ENCODE assay signal across 14 mouse cellular contexts in the genomic region with DNA sequence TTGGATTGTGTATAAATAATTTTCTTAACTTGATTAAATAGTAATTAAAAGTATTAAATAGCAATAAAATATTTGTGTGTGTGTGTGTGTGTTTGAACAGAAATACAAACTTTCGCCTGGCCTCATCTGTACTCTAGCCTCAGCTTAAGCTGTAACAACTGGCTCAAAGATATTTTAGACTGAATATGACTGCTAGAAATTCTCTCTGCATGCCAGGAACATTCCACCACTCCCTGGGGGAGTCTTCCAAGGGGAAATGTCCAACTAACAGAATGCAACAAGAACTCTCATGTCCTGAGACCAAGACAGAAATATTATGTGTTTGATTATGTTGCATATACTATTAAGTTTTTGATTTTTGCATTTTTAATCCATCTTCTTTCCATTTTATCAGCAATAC.
A peak's percentile ranks its signal among the peaks of the same experiment; 100 is the strongest.
DNase-seq lines count a peak whose midpoint lies in the region; ATAC-seq and TF ChIP-seq lines count a peak whose summit lies in the region.
"Had no signal": no experiment of that assay in that cellular context is flagged by ENCODE, and none has a peak within 500 bp of the region (broad histone marks: within the 10 kb centered on the region; RNA-seq: fewer than 3 reads in every experiment).

No protein-coding gene starts in this region.

- no peak overlapping the region for H3K4me2 ChIP-seq in kidney, postnatal 0 days (ENCODE audit: low read length)
- no peak overlapping the region for H3K4me2 ChIP-seq in kidney, embryonic 14.5 days (replicated peaks; ENCODE audit: low read depth, low read length)
- H3K4me2 ChIP-seq in lung, postnatal 0 days (replicated peaks; ENCODE audit: low read depth, low read length) = no peak overlapping the region
- H3K4me2 ChIP-seq: heart, embryonic 13.5 days; liver, embryonic 12.5 days; neural tube, embryonic 13.5 days had no signal

- no peaks in the 10 kb centered on the region for H3K9me3 ChIP-seq in kidney, postnatal 0 days (replicated peaks; ENCODE audit: low read length)
- H3K9me3 ChIP-seq in kidney, embryonic 14.5 days (ENCODE audit: control insufficient read depth, low read length) = no peaks in the 10 kb centered on the region
- no peaks in the 10 kb centered on the region for H3K9me3 ChIP-seq in lung, postnatal 0 days (ENCODE audit: low read length)
- H3K9me3 ChIP-seq: heart, embryonic 13.5 days; liver, embryonic 12.5 days had no signal

- ATAC-seq in kidney, postnatal 0 days (replicated peaks; ENCODE audit: low FRiP score, low read depth) = no peak
- no peak for ATAC-seq in kidney, embryonic 14.5 days (ENCODE audit: low FRiP score, low TSS enrichment)
- no peak for ATAC-seq in lung, postnatal 0 days
- ATAC-seq: liver, embryonic 12.5 days had no signal

- H3K4me3 ChIP-seq in kidney, postnatal 0 days (replicated peaks; ENCODE audit: low read depth, low read length) = no peak overlapping the region
- H3K4me3 ChIP-seq in kidney, embryonic 14.5 days (ENCODE audit: low read length) = no peak overlapping the region
- H3K4me3 ChIP-seq in lung, postnatal 0 days (ENCODE audit: low read depth, low read length) = no peak overlapping the region
- H3K4me3 ChIP-seq: heart, embryonic 13.5 days; left cerebral cortex, adult 2 months; liver, embryonic 12.5 days; neural tube, embryonic 13.5 days had no signal

- H3K36me3 ChIP-seq in kidney, postnatal 0 days (ENCODE audit: insufficient read depth, low read length) = no peaks in the 10 kb centered on the region
- H3K36me3 ChIP-seq in kidney, embryonic 14.5 days (ENCODE audit: control insufficient read depth, insufficient read depth, low read length) = no peaks in the 10 kb centered on the region
- no peaks in the 10 kb centered on the region for H3K36me3 ChIP-seq in lung, postnatal 0 days (ENCODE audit: insufficient read depth, low read length)
- H3K36me3 ChIP-seq: heart, embryonic 13.5 days; liver, embryonic 12.5 days; neural tube, embryonic 13.5 days had no signal

- H3K27me3 ChIP-seq in kidney, postnatal 0 days (ENCODE audit: insufficient read depth, low read length) = no peaks in the 10 kb centered on the region
- H3K27me3 ChIP-seq in kidney, embryonic 14.5 days (ENCODE audit: control insufficient read depth, insufficient read depth, low read length) = no peaks in the 10 kb centered on the region
- H3K27me3 ChIP-seq in lung, postnatal 0 days (replicated peaks; ENCODE audit: insufficient read depth, low read length) = no peaks in the 10 kb centered on the region
- H3K27me3 ChIP-seq: heart, embryonic 13.5 days; liver, embryonic 12.5 days; neural tube, embryonic 13.5 days had no signal

- no peak overlapping the region for H3K27ac ChIP-seq in kidney, postnatal 0 days
- H3K27ac ChIP-seq in kidney, embryonic 14.5 days (ENCODE audit: low read depth, low read length) = no peak overlapping the region
- H3K27ac ChIP-seq in lung, postnatal 0 days (ENCODE audit: low read length) = no peak overlapping the region
- H3K27ac ChIP-seq: heart, embryonic 13.5 days; left cerebral cortex, adult 2 months; liver, embryonic 12.5 days; neural tube, embryonic 13.5 days had no signal

- no peaks in the 10 kb centered on the region for H3K4me1 ChIP-seq in kidney, postnatal 0 days (replicated peaks; ENCODE audit: insufficient read depth, low read length)
- H3K4me1 ChIP-seq in kidney, embryonic 14.5 days (ENCODE audit: control insufficient read depth, insufficient read depth, low read length) = no peaks in the 10 kb centered on the region
- no peaks in the 10 kb centered on the region for H3K4me1 ChIP-seq in lung, postnatal 0 days (ENCODE audit: insufficient read depth, low read depth, low read length)
- H3K4me1 ChIP-seq: liver, embryonic 12.5 days; neural tube, embryonic 13.5 days had no signal

- TF ChIP-seq CTCF in kidney, postnatal 0 days (IDR thresholded peaks at IDR 0.05; ENCODE audit: low read depth) = no peak
- TF ChIP-seq CTCF in lung, postnatal 0 days (IDR thresholded peaks at IDR 0.05) = no peak

- peak; percentile 40 for DNase-seq in kidney, postnatal 0 days (ENCODE audit: low spot score)
- peak; percentile 26 for DNase-seq in fibroblast of lung, adult 2 months (ENCODE audit: low read depth)
- peak; percentile 76 for DNase-seq in gastrocnemius, postnatal 25 days
- peak; percentile 44 for DNase-seq in lung, postnatal 0 days (ENCODE audit: low spot score)
- DNase-seq in ovary, postnatal 10 days (ENCODE audit: low spot score) = no peak
- no peak for DNase-seq in thymus, postnatal 14 days
- DNase-seq: cerebellum, postnatal 36 days; midbrain, embryonic 14.5 days; thymus, postnatal 4 days had no signal

- H3K9ac ChIP-seq in kidney, postnatal 0 days (ENCODE audit: low read depth, low read length) = no peak overlapping the region
- no peak overlapping the region for H3K9ac ChIP-seq in kidney, embryonic 14.5 days (ENCODE audit: low read depth, low read length)
- H3K9ac ChIP-seq in lung, postnatal 0 days (replicated peaks; ENCODE audit: low read depth) = no peak overlapping the region
- H3K9ac ChIP-seq: heart, embryonic 13.5 days; liver, embryonic 12.5 days; neural tube, embryonic 13.5 days had no signal

- TF ChIP-seq EP300 in lung, postnatal 0 days (IDR thresholded peaks at IDR 0.05) = no peak

- WGBS in kidney, postnatal 0 days = 82% methylated on average over 1 of the region's 1 CpGs
- 89% methylated on average over 1 of the region's 1 CpGs for WGBS in kidney, embryonic 14.5 days
- 48% methylated on average over 1 of the region's 1 CpGs for WGBS in lung, postnatal 0 days

Comparison
In these comparisons a context has a peak if more than half of its experiments do, and no peak if none do; other contexts are left out.
1. DNase-seq: peak in kidney, postnatal 0 days (single experiment), fibroblast of lung, adult 2 months (single experiment), gastrocnemius, postnatal 25 days (single experiment) and lung, postnatal 0 days (single experiment); none in ovary, postnatal 10 days (single experiment) and thymus, postnatal 14 days (single experiment).